Mouse (Mus musculus) stomach, embryonic 14.5 days (tissue): ENCODE data around the gene Banp. TPM values are rescaled to one million over a fixed set of nuclear protein-coding genes. Genes with fewer than 3 reads are reported as not detected.
A peak's percentile ranks its signal among the peaks of the same experiment; 100 is the strongest.

Experiments used
- ATAC-seq: fragments of 200-750 bp; cut with Nextera tagmentation; 2 replicates; pipeline ENCODE4 v1.8.0; 2017; ENCODE audit warnings: low read depth, moderate TSS enrichment; ENCODE audit not compliant: insufficient number of reproducible peaks, insufficient read depth, low FRiP score
- H3K27ac ChIP-seq: fragments of 300-500 bp; sonication (generic); 2 replicates; pipeline ENCODE4 v1.5.1; 2014; ENCODE audit warnings: mild to moderate bottlenecking, low read length, moderate library complexity, mixed read lengths
- H3K27me3 ChIP-seq: fragments of 300-500 bp; sonication (generic); 2 replicates; pipeline ENCODE4 v1.6.1; 2014; ENCODE audit warnings: low read length, control low read depth, mixed read lengths; ENCODE audit not compliant: control insufficient read depth, insufficient read depth
- H3K36me3 ChIP-seq: fragments of 300-500 bp; sonication (generic); 2 replicates; pipeline ENCODE4 v1.6.1; 2014; ENCODE audit warnings: mild to moderate bottlenecking, control low read depth, low read length, moderate library complexity, mixed read lengths; ENCODE audit not compliant: control insufficient read depth, insufficient read depth
- H3K4me1 ChIP-seq: fragments of 300-500 bp; sonication (generic); 2 replicates; pipeline ENCODE4 v1.6.1; 2014; ENCODE audit warnings: low read length, control low read depth, mixed read lengths; ENCODE audit not compliant: control insufficient read depth, insufficient read depth
- H3K4me2 ChIP-seq: fragments of 300-500 bp; sonication (generic); replicated peaks from 2 replicates; pipeline ENCODE4 v1.6.1; 2014; ENCODE audit warnings: low read depth, low read length, control low read depth
- H3K4me3 ChIP-seq: fragments of 300-500 bp; sonication (generic); 2 replicates; pipeline ENCODE4 v1.5.1; 2014; ENCODE audit warnings: low read depth, low read length, control low read depth
- H3K9ac ChIP-seq: fragments of 300-500 bp; sonication (generic); replicated peaks from 2 replicates; pipeline ENCODE4 v1.6.1; 2014; ENCODE audit warnings: low read depth, mild to moderate bottlenecking, control low read depth, low read length, moderate library complexity, mixed read lengths
- H3K9me3 ChIP-seq: fragments of 300-500 bp; sonication (generic); 2 replicates; pipeline ENCODE4 v1.6.1; 2016; ENCODE audit warnings: low read depth, low read length, control low read depth; ENCODE audit not compliant: control insufficient read depth
- WGBS: fragments of 180-500 bp; shearing (Covaris S2); extraction: QIAGEN DNeasy Blood & Tissue Kit; methylation state at CpG from one replicate; pipeline ENCODE4 v1.1.7; 2014; 5-methylcytosine and 5-hydroxymethylcytosine counted together
- polyA plus RNA-seq: library from polyadenylated mRNA; unstranded; fragments of >200 nt; fragmentation: Nextera tagmentation; extraction: Ambion mirVana; gene quantifications from 2 replicates; pipeline ENCODE4 v1.2.1, GENCODE M21; 2014

Gene Banp
- polyA plus RNA-seq, 1 experiment from 2014 or later: 42.4 TPM

DNA sequence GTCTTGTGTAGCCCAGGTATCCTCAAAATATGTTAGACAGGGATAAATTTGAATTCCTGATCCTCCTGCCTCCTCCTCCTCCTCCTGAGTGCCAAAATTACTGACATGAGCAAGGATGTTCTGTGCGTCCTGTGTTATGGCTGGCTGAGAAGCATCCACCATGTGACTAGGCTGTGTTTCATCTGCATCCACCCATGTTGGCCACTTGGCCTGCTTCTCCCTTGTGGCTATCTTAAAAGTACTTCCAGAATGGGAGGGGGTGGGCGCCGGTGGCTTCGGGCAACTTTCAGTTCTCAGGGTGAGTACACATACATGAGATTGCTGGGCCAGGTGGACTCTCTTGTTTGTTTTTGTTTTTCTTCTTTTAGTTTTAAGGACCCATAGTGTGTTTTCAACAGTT, 30.4 kb upstream of the Banp start:
- Histone ChIP-seq H3K27ac (no peak overlapping the region), H3K9me3 (no peaks in the 10 kb centered on the region), H3K4me2 (no peak overlapping the region), H3K4me3 (no peak overlapping the region), H3K4me1 (peaks cover 16% of the 10 kb centered on the region), H3K27me3 (no peaks in the 10 kb centered on the region), H3K36me3 (no peaks in the 10 kb centered on the region), H3K9ac (no peak overlapping the region)
- ATAC-seq: no peak
- WGBS: 65% methylated on average over 4 of the region's 4 CpGs

DNA sequence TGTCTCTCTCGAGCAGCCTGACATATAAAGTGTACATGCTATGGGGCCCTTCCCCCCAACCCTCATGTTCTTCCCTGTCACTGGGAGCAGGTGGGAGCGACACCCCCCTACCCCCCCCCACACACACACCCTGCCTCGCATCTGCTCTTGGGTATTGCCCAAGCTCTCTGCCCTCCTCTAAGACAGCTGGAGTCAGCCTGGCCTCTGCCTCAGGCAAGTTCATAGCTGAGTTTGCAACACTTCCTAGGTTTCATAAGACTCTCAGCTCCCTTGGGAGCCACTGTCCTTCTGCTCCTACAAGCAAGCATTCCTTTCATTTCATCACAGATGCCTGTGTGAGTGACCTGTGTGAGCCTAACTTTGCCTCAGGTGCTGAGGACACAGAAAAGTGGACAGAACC, 29.8 kb upstream of the Banp start:
- WGBS: 43% methylated on average over 3 of the region's 3 CpGs
- ATAC-seq: no peak
- H3K4me2 ChIP-seq: no peak overlapping the region
- no peak overlapping the region for H3K9ac ChIP-seq
- no peak overlapping the region for H3K27ac ChIP-seq
- no peaks in the 10 kb centered on the region for H3K36me3 ChIP-seq
- H3K27me3 ChIP-seq: no peaks in the 10 kb centered on the region
- peaks cover 16% of the 10 kb centered on the region for H3K4me1 ChIP-seq
- H3K4me3 ChIP-seq: no peak overlapping the region
- H3K9me3 ChIP-seq: no peaks in the 10 kb centered on the region

DNA sequence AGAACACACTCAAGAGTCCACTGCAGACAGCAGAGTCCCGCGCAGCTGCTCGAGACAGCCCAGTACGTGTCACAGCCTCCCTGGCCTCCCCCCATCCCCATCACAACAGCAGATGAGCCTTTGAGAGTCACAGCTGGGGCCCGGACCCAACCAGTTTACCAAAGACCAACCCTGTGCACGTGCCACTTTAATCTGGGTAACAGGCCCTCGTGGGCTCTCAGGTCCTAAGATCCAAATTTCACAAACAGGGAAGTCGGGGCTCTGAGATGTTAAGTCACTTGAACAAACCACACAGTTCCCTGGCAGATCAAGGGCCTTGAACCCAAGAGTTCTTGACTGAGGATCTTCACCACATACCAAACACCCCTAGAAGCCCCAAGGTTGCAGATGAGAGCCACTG, 28.0 kb upstream of the Banp start:
- H3K4me3 ChIP-seq: no peak overlapping the region
- H3K27me3 ChIP-seq: no peaks in the 10 kb centered on the region
- H3K9me3 ChIP-seq: no peaks in the 10 kb centered on the region
- H3K4me2 ChIP-seq: no peak overlapping the region
- H3K36me3 ChIP-seq: no peaks in the 10 kb centered on the region
- ATAC-seq: no peak
- peak overlapping the region; percentile 64 for H3K27ac ChIP-seq
- H3K4me1 ChIP-seq: peaks cover 16% of the 10 kb centered on the region
- H3K9ac ChIP-seq: no peak overlapping the region
- 80% methylated on average over 8 of the region's 8 CpGs for WGBS

DNA sequence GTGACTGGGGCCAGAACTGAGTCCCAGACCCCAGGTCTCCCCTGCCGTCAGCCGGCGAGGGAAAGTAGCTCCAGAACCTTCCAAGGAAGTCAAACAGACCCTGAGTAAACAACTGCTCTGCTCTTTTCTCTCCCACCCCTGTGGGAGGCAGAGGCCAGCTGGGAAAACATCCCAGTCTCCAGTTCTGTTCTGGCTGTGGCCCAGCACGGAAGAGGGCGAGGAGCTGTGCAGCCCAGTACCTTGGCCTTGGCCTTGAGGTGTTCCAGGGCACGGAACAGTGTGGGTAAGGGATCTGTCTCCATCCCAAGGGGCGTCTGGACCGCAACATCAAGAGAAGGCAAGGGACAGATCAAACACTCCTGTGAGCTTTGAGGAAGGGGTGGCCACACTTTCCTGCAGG, 27.4 kb upstream of the Banp start:
- H3K9ac ChIP-seq: no peak overlapping the region
- no peak overlapping the region for H3K4me2 ChIP-seq
- H3K36me3 ChIP-seq: no peaks in the 10 kb centered on the region
- peak overlapping the region; percentile 64 for H3K27ac ChIP-seq
- no peak overlapping the region for H3K4me3 ChIP-seq
- 23% methylated on average over 8 of the region's 8 CpGs for WGBS
- ATAC-seq: peak; percentile 39; the same call in 1 of the 2 replicates
- no peaks in the 10 kb centered on the region for H3K27me3 ChIP-seq
- H3K4me1 ChIP-seq: peaks cover 16% of the 10 kb centered on the region
- no peaks in the 10 kb centered on the region for H3K9me3 ChIP-seq

DNA sequence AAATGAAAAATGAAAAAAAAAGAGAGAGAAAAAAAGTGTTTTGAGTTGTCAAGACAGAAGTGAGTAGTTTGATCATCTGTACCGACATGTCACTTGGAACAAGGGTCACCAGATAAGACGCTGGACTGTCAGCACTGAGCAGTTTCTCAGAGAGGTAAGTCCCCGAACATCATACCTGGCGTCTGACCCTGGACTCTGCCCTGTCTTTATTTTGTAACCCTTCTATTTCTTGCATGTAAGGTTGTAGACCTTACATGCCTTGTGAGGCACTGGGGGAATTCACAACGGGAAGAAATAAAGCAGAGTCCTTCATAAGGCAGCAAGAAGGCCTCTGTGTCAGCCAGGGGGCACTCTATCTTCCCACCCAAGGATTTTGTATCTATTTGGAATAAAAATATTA, 24.9 kb upstream of the Banp start:
- no peak overlapping the region for H3K9ac ChIP-seq
- no peak for ATAC-seq
- H3K4me2 ChIP-seq: no peak overlapping the region
- no peak overlapping the region for H3K27ac ChIP-seq
- H3K4me1 ChIP-seq: peaks cover 16% of the 10 kb centered on the region
- no peaks in the 10 kb centered on the region for H3K36me3 ChIP-seq
- H3K4me3 ChIP-seq: no peak overlapping the region
- 82% methylated on average over 5 of the region's 5 CpGs for WGBS
- H3K27me3 ChIP-seq: no peaks in the 10 kb centered on the region
- H3K9me3 ChIP-seq: no peaks in the 10 kb centered on the region

DNA sequence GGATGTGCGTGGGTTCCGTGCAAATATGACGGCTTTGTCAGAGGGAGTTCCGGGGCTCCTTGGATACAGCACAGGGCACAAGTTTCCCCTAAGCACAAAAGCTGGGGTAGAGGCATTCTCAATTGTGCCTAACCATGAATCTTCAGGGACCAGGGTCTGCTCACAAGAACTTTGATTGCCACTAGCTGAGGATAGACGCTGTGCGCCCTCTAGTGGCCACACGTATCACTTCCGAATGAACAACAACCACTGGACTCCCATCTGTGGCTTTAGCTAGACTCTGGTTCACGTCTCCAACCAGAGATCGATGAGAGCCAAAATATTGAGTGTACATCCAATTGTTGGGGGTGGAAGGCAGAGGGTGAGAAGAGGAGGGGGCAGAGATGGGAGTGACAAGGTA, 23.9 kb upstream of the Banp start:
- no peaks in the 10 kb centered on the region for H3K27me3 ChIP-seq
- WGBS: 32% methylated on average over 10 of the region's 10 CpGs
- H3K36me3 ChIP-seq: no peaks in the 10 kb centered on the region
- no peak overlapping the region for H3K4me2 ChIP-seq
- peaks cover 13% of the 10 kb centered on the region for H3K4me1 ChIP-seq
- H3K9ac ChIP-seq: no peak overlapping the region
- no peaks in the 10 kb centered on the region for H3K9me3 ChIP-seq
- no peak overlapping the region for H3K4me3 ChIP-seq
- no peak for ATAC-seq
- no peak overlapping the region for H3K27ac ChIP-seq

DNA sequence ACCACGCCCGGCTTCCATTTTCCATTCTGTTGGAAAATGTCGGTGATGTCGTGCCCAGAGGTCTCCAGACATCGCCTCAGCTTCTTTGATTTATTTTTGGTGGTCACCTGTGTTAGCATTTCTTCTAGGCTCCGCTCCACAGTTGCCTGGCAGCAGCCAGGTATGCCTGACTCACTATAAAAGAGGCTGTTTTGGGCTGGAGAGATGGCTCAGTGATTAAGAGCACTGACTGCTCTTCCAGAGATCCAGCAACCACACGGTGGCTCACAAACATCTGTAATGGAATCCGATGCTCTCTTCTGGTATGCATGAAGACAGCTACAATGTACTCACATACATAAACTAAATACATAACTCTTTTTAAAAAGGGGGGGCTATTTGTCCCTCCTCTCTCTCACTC, 23.3 kb upstream of the Banp start:
- WGBS: 61% methylated on average over 8 of the region's 8 CpGs
- Histone ChIP-seq H3K4me1 (peaks cover 13% of the 10 kb centered on the region), H3K27me3 (no peaks in the 10 kb centered on the region), H3K4me3 (no peak overlapping the region), H3K36me3 (no peaks in the 10 kb centered on the region), H3K9ac (no peak overlapping the region), H3K4me2 (no peak overlapping the region), H3K27ac (no peak overlapping the region), H3K9me3 (no peaks in the 10 kb centered on the region)
- no peak for ATAC-seq

DNA sequence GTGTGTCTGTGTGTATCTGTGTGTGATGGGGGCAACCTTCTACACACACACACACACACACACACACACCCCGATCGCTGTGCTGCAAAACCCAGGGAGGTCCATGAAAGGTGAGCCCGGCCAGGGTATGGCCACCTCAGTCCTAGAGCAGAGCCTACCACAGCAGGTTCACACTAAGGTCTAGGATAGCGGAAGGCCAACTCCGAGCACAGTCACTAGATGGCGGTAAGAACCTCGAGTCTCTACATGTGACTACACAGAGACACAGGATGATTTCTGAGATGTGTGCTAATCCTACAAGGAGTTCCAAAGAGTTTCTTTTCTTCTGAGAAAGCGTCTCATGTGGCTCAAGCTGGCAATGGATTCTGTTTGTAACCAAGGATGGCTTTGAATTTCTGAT, 22.2 kb upstream of the Banp start:
- peak; percentile 71; the same call in 1 of the 2 replicates for ATAC-seq
- no peak overlapping the region for H3K4me2 ChIP-seq
- no peaks in the 10 kb centered on the region for H3K9me3 ChIP-seq
- H3K4me3 ChIP-seq: no peak overlapping the region
- no peak overlapping the region for H3K27ac ChIP-seq
- H3K9ac ChIP-seq: no peak overlapping the region
- no peaks in the 10 kb centered on the region for H3K27me3 ChIP-seq
- no peaks in the 10 kb centered on the region for H3K36me3 ChIP-seq
- H3K4me1 ChIP-seq: peaks cover 3% of the 10 kb centered on the region; the same call in 1 of the 2 replicates
- 40% methylated on average over 8 of the region's 8 CpGs for WGBS

DNA sequence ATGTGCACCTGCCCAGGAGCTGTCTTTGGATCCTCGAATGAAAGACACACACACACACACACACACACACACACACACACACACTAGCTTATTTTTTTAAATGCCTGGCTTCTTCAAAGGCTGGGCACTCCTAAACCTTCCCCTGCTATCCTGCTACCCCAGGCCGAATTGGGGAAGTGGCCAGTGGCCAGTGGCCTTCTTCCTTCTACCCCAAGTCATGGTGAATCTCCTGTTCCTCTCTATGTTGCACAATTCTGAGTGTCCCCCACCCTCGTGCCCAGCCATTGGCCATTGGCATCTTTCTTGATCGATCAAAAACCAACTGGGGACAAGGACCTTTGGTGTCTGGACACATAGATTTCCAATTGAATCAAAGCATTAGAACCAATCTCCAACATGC, 19.5 kb upstream of the Banp start:
- H3K9me3 ChIP-seq: no peaks in the 10 kb centered on the region
- WGBS: 79% methylated on average over 4 of the region's 4 CpGs
- no peak overlapping the region for H3K4me3 ChIP-seq
- ATAC-seq: no peak
- H3K4me1 ChIP-seq: no peaks in the 10 kb centered on the region
- no peaks in the 10 kb centered on the region for H3K27me3 ChIP-seq
- no peak overlapping the region for H3K9ac ChIP-seq
- H3K36me3 ChIP-seq: no peaks in the 10 kb centered on the region
- no peak overlapping the region for H3K27ac ChIP-seq
- no peak overlapping the region for H3K4me2 ChIP-seq
